Mouse (Mus musculus): Measurements from ENCODE around the gene Ube2k.
"Not testable (repeated sequence)": the region's sequence is repeated elsewhere in the genome, so short reads cannot be mapped to it uniquely, and the experiment has no call there.

Gene Ube2k

DNA sequence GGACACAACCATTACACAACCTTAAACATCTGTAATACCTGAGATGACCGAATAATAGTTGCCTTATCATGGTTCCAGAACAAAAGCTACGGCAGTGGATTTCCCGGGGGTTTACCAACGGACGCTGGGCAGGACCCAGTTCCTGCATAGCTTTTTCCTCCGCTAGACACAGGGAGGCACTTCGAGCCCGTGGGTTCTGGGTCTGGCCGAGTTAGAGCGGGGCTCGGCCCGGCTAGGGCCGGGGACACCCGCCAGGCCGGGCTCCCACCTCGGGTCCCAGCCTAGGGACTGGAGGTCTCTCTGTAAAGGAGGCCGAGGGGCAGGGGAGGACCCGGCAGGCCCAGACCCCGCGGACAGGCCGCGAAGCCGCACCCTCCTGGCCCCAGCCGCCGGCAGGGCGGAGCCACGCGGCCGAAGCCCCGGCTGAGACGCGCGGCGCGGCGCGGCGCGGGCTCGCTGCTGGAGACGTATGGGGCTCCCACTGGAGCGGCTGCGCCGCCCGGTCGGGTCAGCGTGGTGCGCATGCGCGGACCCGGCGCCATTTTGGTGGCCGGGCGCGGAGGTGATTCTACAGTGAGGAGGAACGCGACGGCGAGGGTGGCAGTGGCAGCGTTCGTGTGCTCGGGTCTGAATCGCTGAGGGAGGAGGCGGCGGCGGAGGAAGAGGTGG is at the start of gene Ube2k, which contains the start of gene Smim14:
TSS of gene Ube2k (plus strand) at position 483 of the 669 bp plus-strand sequence.
TSS of gene Smim14 (minus strand) at position 434 of the 669 bp plus-strand sequence.
- peak; percentile 89 to 93 for DNase-seq (ENCODE audit: low spot score in 2 of 2)

GRCm38 (mm10) chr5:65487381-65487780 is 49.7 kb upstream of the Ube2k start:
- no peak for DNase-seq (ENCODE audit: low spot score in 2 of 2)

DNA sequence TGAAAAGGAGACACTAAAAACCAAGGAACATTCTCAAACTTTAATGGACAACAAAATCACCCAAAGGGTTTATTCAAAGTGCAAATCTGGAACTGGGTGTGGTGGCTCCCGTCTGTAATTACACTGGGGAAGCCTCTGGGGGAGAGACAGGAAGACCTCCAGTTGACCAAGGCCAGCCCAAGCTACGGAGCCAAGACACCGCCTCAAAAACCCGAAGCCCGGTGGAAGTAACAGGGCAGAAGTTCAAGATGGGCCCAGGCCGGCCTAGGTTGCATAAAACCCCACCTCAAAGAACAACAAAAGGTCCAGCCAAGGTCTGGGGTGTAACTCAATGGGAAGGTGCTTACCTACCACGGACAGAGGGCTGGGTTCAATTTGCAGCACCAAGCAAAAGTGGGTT is 48.3 kb upstream of the Ube2k start:
- DNase-seq (ENCODE audit: low spot score in 2 of 2), result no peak

DNA sequence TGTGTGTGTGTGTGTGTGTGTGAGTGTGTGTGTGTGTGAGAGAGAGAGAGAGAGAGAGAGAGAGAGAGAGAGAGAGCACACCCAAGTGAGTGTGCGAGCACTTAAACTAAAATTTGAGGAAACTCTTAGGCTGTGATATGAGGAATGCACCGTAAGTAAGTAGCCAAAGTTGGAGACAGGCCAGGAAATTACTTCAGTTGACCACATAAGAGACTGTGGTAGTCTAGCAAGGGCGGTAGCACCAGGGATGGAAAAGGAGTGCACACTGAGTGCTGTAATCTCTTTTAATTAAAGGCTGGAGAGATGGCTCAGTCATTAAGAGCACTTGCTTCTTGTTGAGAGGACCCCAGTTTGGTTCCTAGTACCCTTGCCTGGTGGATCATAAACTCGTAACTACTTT is 47.2 kb upstream of the Ube2k start:
- no peak for DNase-seq (ENCODE audit: low spot score in 2 of 2)

GRCm38 (mm10) chr5:65491767-65492715 is 45.0 kb upstream of the Ube2k start:
- DNase-seq (ENCODE audit: low spot score in 2 of 2), result peak; percentile 84 to 88

GRCm38 (mm10) chr5:65492716-65493531 is 44.1 kb upstream of the Ube2k start, which contains the start of gene Gm43552:
TSS of gene Gm43552 (minus strand) at chr5:65492833.
- DNase-seq (ENCODE audit: low spot score in 2 of 2), result peak; percentile 96 to 98

DNA sequence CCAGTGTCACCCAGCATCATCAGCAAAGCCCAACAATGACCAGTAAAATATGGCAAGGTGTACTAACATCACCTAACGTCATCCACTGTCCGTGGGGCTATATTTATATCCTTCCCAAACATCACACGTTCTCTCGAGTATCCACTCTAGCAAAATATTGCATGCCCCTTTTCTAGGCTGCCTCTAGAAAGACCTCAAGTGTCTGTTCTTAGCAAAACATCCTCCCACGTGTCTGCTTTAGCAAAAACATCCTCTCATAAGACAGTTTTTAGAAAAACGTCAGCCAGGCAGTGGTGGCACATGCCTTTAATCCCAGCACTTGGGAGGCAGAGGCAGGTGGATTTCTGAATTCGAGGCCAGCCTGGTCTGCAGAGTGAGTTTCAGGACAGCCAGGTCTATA is 36.8 kb upstream of the Ube2k start:
- DNase-seq (ENCODE audit: low spot score in 2 of 2), result no peak

DNA sequence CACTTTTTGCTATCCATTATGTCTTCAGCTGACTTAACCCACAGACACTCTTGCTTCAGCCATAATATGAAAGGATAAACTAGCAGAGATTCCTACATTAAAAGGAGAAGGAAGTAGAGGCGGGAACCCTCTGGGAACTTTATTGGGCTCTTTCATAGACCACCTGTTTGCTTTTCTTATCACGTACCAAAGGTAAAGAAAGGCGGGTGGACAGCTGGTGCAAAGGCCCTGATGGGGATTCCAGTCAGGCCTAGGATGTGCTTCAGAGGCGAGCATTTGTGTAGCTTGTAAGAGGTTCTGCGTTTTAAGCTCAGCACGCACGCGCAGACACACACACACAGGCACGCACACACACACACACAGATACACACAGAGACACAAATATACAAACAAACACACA is 35.6 kb upstream of the Ube2k start:
- DNase-seq (ENCODE audit: low spot score in 2 of 2), result no peak

- no peak for DNase-seq (ENCODE audit: low spot score in 2 of 2)
These were observed 31.2 kb upstream of the Ube2k start for GRCm38 (mm10) chr5:65505786-65506185.

DNA sequence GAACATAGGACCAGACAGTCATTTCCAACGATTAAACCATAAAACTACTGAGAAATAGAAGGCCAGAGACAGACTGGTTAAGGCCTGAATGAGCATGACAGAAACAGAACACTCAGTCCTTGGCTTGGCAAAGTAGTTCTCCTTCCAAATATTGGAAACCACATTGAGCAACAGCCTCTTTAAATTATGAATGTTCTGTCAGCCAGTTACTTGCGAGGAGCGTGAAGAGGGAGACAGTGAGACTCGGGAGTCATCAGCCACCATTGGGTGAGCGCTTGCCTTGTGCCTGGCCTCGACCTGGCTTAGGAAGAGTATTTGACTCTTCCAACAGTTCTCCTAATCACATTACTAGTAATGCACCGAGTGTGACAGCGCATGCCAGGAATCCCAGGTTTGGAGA is 28.6 kb upstream of the Ube2k start:
- DNase-seq (ENCODE audit: low spot score in 2 of 2), result no peak

DNA sequence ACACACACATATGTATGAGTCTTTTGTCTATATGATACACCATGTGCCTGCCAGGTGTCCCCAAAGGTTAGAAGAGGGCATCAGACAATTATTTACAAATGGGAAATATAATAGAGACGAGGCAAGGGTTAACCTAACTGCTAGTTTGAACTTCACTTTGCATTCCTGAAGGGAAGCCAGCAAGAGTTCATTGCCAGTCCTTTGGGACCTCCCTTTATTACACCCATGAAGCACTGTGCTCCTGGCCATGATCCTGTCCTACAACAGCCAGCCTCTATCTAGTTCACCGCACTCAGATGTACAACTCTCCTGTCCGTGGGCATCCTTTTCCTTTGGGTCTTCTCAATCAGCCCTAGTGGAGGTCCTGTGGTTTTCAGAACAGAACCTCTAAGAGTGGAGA is 23.5 kb upstream of the Ube2k start:
- no peak for DNase-seq (ENCODE audit: low spot score in 2 of 2)

- peak in 1 of 2 experiments; percentile 49 for DNase-seq (ENCODE audit: low spot score in 2 of 2)
These were observed 22.3 kb upstream of the Ube2k start for GRCm38 (mm10) chr5:65514635-65515278.

DNA sequence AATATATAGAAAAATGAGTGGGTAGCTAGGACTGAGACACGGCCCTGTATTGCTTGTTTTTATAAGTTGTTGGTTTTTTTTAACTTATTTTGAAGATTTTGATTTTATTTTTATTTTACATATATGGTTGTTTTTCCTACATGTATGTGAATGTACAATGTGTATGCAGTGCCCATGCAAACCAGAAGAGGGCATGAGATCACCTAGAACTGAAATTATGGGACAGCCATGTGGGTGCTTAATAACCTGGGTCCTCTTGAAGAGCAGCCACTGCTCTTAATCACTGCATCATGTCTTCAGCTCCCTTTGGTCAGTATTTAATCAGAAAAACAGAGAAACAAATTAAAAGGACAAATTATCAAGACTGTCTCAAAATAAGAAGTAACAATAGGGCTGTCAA is 15.2 kb upstream of the Ube2k start:
- no peak for DNase-seq (ENCODE audit: low spot score in 2 of 2)

GRCm38 (mm10) chr5:65524831-65525230 is 12.2 kb upstream of the Ube2k start:
- no peak for DNase-seq (ENCODE audit: low spot score in 2 of 2)

GRCm38 (mm10) chr5:65525674-65526443 is 11.2 kb upstream of the Ube2k start:
- DNase-seq (ENCODE audit: low spot score in 2 of 2), result peak in 1 of 2 experiments; percentile 46

DNA sequence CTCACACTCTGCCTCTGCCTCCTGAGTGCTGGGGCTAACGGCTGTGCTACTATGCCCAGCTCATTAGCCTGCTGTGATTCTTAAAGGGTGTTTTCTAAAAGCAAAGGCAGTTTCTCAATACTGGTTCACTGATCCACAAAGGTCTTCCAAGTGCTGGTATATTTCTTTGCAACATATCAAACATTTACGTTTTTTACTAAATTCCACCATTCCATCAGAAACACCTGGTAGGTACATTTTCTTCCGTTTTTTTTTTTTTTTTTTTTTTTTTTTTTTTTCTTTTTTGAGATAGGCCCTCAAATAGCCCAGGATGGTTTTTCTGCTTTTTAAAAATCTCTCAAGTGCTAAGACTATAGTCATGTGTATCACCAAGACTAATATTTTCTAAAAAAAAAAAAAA is 5.8 kb upstream of the Ube2k start:
- DNase-seq (ENCODE audit: low spot score in 2 of 2), result no peak

DNA sequence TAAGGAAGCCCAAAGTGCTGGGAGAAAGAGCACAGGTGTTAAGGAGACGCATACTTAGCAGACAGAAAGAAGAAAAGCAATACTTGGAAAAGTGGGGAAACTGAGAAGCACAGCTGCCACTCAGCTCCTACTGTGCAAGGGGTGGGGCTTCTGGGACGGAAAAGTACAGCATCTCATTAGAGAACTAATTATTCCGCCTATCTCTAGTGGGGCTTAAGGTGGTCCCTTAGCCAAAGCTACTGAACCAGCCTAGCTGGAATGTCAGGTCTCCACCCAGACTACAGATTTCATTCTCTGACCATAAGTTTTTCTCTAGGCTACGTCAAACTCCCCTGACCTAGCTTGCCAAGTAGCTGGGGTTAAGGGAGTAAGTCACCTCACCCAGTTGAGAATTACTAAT is 2.5 kb upstream of the Ube2k start:
- DNase-seq (ENCODE audit: low spot score in 2 of 2), result no peak

GRCm38 (mm10) chr5:65535457-65536067 is 1.5 kb upstream of the Ube2k start:
- peak; percentile 55 for DNase-seq (ENCODE audit: low spot score in 2 of 2)

- not testable (repeated sequence) for DNase-seq (ENCODE audit: low spot score in 2 of 2)
These were observed 966 bp upstream of the Ube2k start for GRCm38 (mm10) chr5:65536068-65536465.

GRCm38 (mm10) chr5:65537420-65538071 is 513 bp downstream of the Ube2k start:
- DNase-seq (ENCODE audit: low spot score in 2 of 2), result no peak
